Mouse (Mus musculus) adrenal gland, postnatal 4 days (tissue): ENCODE data around the gene Gm19668. TPM values are rescaled to one million over a fixed set of nuclear protein-coding genes. Genes with fewer than 3 reads are reported as not detected.
"Not testable (repeated sequence)": the region's sequence is repeated elsewhere in the genome, so short reads cannot be mapped to it uniquely, and the experiment has no call there.

Experiments used
- DNase-seq, 2 experiments: peaks; one replicate each; pipeline ENCODE4 v3.0.0; 2021 to 2022; ENCODE audit warnings: low spot score in 2 of 2, mixed read lengths in 2 of 2
- long read RNA-seq, 2 experiments: library from polyadenylated mRNA; stranded (forward); transcript quantifications; one replicate each; pipeline ENCODE4 v2.0.0; 2021
- total RNA-seq, 2 experiments: library from RNA; stranded (reverse); gene quantifications; 2 replicates each; pipeline ENCODE4 v1.2.3; 2021

Gm19668 gene
- total RNA-seq = not detected
- long read RNA-seq, experiment 1 = 0 reads
- long read RNA-seq, experiment 2 = 0 reads

DNA sequence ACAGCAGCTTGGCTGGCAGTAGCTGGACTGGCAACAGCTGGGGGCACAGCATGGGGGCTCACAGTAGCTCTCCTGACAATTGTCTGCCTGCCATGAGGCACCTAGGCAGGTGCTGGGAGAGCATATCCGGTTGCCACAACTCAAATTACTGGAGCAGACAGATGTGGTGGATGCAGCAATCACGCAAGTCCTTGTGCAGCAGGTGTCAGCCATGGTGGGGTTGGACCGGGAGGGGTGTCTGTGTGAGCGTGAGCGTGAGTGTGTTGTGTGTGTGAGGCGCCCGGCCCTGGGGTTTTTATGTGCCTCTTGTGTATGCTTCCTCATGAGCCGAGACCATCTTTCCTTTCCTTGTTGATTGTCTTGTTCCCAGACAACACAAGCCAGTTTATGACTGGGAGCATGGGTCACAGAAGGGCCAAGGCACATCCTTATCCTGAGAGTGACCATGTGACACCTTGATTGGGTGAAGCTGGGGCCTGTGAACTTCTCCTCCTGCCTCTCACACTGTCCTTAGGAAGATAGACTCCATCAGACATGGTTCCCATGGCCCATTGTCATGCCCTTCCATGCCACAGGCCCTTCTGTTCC lies at the start of gene Gm19668:
Gene Gm19668 (minus strand): TSS at position 213 of the 588 bp plus-strand sequence.
- DNase-seq = no peak

GRCm38 (mm10) chr10:77847538-77847937 lies 48.6 kb upstream of the Gm19668 start:
- DNase-seq = no peak

DNA sequence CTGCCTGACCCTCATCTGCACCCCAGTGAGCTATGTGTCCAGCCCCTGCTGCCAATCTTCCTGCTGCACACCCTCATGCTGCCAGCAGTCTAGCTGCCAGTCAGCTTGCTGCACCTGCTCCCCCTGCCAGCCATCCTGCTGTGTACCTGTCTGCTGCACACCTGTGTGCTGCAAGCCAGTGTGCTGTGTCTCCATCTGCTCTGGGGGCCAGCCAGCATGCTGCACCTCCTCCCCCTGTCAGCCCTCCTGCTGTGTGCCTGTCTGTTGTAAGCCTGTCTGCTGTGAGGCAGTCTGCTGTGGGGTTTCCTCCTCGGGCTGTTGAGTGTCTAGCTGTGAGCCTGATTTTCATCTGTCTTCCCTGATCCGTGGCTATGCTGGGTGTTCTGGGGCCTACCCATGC lies 48.0 kb upstream of the Gm19668 start:
- no peak for DNase-seq

GRCm38 (mm10) chr10:77846503-77846902 lies 47.6 kb upstream of the Gm19668 start, which contains the start of gene Gm36176:
Gene Gm36176, plus strand, starts transcription at chr10:77846803.
- DNase-seq = no peak

GRCm38 (mm10) chr10:77839006-77839405 lies 40.1 kb upstream of the Gm19668 start:
- no peak for DNase-seq

DNA sequence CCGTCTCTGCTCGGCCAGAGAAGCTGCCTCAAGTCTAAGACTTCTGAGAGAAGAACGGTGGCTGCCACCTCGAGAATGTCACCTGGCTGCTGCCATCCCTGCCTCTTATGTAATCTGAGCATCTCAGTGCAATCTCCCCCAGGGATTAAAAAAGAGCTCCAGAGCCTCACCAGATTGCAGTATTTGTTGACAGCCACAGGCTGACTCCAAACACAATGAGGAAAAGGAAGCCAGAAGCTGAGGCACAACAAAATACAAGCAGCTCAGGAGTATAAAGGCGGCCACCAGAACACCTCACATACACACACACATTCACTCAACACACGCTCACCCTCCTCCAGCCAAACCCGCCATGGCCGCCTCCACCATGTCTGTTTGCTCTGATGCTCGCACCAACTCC lies 36.7 kb upstream of the Gm19668 start, which contains the start of gene Krtap10-10:
Gene Krtap10-10 (plus strand): TSS at position 301 of the 400 bp plus-strand sequence.
- DNase-seq = no peak

DNA sequence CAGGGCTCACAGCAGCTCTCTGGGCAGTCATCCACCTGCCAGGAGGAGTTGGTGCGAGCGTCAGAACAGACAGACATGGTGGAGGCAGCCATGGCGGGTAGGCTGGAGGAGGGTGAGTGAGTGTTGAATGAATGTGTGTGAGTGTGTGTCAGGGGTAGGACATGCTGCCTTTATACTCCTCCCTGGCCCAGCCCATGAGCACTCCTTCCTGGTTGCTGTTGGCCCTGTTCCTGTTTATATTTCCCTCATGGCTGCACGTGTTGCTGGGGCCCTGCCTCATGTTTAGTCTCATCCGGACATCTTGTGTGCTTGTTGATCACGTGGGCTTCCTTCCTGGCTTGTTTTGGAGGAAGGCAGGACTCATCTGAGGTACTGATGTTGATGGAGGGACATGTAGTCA lies 28.0 kb upstream of the Gm19668 start, which contains the start of gene Krtap10-4:
Gene Krtap10-4 (minus strand): TSS at position 145 of the 400 bp plus-strand sequence.
- DNase-seq = no peak

GRCm38 (mm10) chr10:77819203-77819602 lies 20.3 kb upstream of the Gm19668 start:
- DNase-seq = no peak

DNA sequence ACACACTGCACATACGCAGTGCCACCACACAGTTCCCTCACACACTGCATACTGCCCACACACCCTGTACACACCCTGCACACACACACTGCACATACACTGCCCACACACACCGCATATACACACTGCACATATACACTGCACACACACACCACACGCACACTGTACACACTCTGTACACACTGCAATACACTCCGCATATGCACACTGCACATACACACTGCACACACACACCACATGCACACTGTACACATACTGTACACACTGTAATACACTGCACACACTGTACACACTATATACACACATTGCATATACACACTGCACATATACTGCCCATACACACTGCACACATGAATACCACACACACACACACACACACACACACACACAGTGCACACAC lies 19.6 kb upstream of the Gm19668 start:
- DNase-seq = no peak

DNA sequence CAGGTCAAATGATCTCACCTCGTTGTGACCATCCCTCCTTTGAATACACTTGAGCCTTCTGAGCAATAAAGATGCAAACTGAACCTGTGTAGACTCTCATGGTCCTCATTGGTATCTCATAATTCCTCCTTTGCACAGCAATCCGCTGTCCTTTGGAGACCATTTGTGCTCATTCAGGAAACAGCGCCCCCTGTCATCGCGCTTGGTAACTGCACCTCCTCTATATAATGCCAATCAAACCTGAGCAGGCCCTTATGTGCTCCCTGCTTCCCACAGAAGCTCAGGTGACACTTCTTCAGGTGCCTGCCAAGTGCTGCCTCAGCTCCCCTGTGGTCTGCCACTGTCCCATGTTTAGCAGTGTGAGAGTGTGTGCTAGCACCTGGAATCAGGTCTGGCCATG lies 16.6 kb upstream of the Gm19668 start:
- DNase-seq = no peak

DNA sequence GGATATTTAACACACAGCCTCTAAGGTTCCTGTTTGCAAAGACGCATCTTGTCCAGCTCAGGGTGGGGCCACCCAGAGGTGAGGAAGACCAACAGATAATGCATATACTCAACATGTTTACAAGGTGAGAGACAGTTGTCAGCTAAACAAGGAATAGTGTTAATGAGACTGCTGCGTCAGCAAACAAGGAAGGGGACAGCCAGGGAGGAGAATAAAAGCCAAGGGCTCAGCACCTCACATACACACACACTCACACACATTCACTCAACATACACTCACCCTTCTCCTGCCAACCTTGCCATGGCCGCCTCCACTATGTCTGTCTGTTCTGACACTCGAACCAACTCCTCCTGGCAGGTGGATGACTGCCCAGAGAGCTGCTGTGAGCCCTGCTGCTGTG lies 15.4 kb upstream of the Gm19668 start, which contains the start of gene Gm2696:
Gene Gm2696 (plus strand): TSS at position 301 of the 400 bp plus-strand sequence.
- no peak for DNase-seq

- DNase-seq = no peak
These were observed 12.8 kb upstream of the Gm19668 start, which contains the start of gene Gm9507 for GRCm38 (mm10) chr10:77811743-77812142. Gene Gm9507, minus strand, starts transcription at chr10:77811843.

DNA sequence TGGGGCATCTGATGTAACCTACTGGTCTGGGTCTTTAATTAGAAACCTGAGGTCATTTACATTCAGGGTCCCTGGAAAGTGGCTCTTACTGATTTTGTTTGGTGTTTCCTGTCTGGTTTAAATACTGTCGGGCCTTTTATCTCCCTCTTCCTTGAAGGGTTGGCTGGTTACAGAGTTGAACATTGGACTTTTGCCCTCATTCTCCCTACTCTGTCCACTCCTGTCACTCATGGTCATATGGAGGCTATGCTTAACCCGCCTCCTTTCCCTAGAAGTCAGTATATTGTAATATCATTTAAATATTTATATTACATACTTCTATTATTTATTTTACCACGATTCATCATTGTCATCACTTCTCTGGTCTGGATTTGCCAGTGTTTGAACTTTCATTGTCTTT lies 5.2 kb upstream of the Gm19668 start:
- no peak for DNase-seq

GRCm38 (mm10) chr10:77798164-77798920 lies 591 bp downstream of the Gm19668 start:
- not testable (repeated sequence) for DNase-seq

DNA sequence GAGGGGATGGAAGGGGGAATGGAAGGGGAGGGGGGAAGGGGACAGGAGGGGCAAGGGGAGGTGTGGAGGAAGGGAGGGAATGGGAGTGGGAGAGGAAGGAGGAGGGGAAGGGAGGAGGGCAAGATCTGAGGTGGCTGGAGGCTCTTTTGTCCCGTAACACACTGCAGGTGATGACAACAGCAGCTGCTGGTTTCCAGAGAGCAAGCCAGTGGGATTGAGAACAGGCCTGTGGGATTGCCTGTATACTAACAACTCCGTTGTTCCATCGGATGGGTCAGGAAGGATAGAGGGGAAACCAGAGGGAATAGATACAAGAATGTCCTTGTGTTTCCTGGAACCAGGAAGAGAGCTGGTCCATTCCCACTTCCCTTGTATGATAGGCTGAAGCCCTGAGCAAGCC lies 1.3 kb downstream of the Gm19668 start:
- no peak for DNase-seq

DNA sequence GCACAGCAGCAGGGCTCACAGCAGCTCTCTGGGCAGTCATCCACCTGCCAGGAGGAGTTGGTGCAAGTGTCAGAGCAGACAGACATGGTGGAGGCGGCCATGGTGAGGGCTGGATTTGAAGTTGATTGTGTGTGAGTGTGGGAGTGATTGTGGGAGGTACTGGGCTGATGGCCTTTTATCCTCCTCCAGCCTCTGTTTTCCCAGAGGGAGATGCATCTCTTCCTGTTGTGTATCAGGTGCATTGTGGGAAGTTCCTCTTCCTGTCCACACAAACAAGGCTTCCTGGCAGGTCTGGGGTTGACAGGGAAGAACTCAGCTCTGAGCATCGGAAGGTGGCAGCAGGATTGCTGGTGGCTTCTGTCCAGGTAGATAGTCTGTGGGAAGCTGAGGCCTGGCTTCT lies 4.0 kb downstream of the Gm19668 start, which contains the start of gene Gm9639:
Gene Gm9639 (minus strand): TSS at position 101 of the 400 bp plus-strand sequence.
- DNase-seq = no peak

- no peak for DNase-seq
These were observed 10.3 kb downstream of the Gm19668 start for GRCm38 (mm10) chr10:77788621-77789020.

- DNase-seq = not testable (repeated sequence)
These were observed 11.1 kb downstream of the Gm19668 start, which contains the start of gene Gm7137 for GRCm38 (mm10) chr10:77787876-77788275. Gene Gm7137, minus strand, starts transcription at chr10:77788200.

DNA sequence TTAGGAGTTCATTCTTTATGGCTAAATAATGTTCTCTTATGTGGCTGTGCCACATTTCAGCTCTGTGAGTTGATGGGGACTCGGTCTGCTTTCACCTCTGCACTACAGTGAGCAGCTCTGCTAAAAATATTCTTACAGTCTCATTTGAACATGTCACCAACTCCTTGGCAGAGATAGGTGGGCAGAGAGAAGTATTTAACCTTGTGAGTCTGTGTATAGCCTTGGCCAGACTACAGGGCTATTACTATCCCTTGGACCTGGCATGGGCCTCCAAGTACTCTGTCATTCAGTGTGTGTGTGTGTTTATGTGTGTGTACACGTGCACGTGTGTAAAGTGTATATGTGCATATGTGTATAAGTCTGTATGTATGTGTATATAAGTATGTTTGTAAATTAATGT lies 15.5 kb downstream of the Gm19668 start:
- DNase-seq = not testable (repeated sequence)

GRCm38 (mm10) chr10:77782442-77782841 lies 16.5 kb downstream of the Gm19668 start, which contains the start of gene Gm3250:
Gene Gm3250, minus strand, starts transcription at chr10:77782542.
- DNase-seq = not testable (repeated sequence)

DNA sequence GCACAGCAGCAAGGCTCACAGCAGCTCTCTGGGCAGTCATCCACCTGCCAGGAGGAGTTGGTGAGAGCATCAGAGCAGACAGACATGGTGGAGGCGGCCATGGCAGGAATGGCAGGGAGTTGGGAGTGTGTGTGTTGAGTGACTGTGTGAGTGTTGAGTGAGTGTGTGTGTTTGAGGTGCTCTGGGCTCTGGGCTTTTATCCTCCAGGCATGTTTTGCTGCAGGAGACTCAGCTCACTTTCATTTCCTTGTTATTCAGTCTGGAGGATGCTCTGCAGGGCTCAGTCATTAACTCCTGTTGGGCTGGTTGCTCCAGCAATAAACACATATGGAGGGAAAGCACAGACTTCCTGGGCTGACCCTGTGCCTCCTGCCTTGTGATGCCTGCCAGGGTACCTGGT lies 22.1 kb downstream of the Gm19668 start, which contains the start of gene Gm7138:
Gene Gm7138 (minus strand): TSS at position 101 of the 400 bp plus-strand sequence.
- DNase-seq = not testable (repeated sequence)

DNA sequence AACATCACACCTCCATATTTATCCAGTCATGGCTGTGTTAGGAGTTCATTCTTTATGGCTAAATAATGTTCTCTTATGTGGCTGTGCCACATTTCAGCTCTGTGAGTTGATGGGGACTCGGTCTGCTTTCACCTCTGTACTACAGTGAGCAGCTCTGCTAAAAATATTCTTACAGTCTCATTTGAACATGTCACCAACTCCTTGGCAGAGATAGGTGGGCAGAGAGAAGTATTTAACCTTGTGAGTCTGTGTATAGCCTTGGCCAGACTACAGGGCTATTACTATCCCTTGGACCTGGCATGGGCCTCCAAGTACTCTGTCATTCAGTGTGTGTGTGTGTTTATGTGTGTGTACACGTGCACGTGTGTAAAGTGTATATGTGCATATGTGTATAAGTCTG lies 26.8 kb downstream of the Gm19668 start:
- not testable (repeated sequence) for DNase-seq
